Mouse (Mus musculus) stomach, embryonic 14.5 days (tissue): ENCODE results near the gene Aamdc. TPM values are rescaled to one million over a fixed set of nuclear protein-coding genes. Genes with fewer than 3 reads are reported as not detected.

Experiments used
- polyA plus RNA-seq: library from polyadenylated mRNA; unstranded; fragments of >200 nt; fragmentation: Nextera tagmentation; extraction: Ambion mirVana; gene quantifications from 2 replicates; pipeline ENCODE4 v1.2.1, GENCODE M21; 2014

The Aamdc gene
- polyA plus RNA-seq, 1 experiment from 2014 or later, result 62.4 TPM

Other genes with a start within 250 kb of the Aamdc start
- gene Usp35, start 247.5 kb downstream of the Aamdc start, polyA plus RNA-seq, result 3.4 and 3.6 TPM in 2 replicates
- gene Kctd21, start 247.2 kb downstream of the Aamdc start, polyA plus RNA-seq, result 5.8 and 6.6 TPM in 2 replicates
- 38.3 and 40.5 TPM in 2 replicates for gene Alg8, start 207.9 kb downstream of the Aamdc start, polyA plus RNA-seq
- 376 and 384 TPM in 2 replicates for gene Ndufc2, start 179.5 kb downstream of the Aamdc start, polyA plus RNA-seq
- 0.39 and 1.0 TPM in 2 replicates for gene Thrsp, start 161.8 kb downstream of the Aamdc start, polyA plus RNA-seq
- 10.8 and 12.6 TPM in 2 replicates for gene Kctd14, start 128.2 kb downstream of the Aamdc start, polyA plus RNA-seq
- gene Ints4, start 98.5 kb downstream of the Aamdc start, polyA plus RNA-seq, result 56.7 and 61.3 TPM in 2 replicates
- 26.8 and 33.3 TPM in 2 replicates for gene Rsf1, start 392 bp upstream of the Aamdc start, polyA plus RNA-seq
- gene Clns1a, start 117.1 kb upstream of the Aamdc start, polyA plus RNA-seq, result 179 and 182 TPM in 2 replicates
- 12.1 and 13.3 TPM in 2 replicates for gene Aqp11, start 158.8 kb upstream of the Aamdc start, polyA plus RNA-seq
- 35.7 and 36.2 TPM in 2 replicates for gene Pak1, start 209.0 kb upstream of the Aamdc start, polyA plus RNA-seq